Mouse (Mus musculus): ENCODE measurements around the gene Cul4a. TPM values are rescaled to one million over a fixed set of nuclear protein-coding genes. Genes with fewer than 3 reads are reported as not detected.

The Cul4a gene
- polyA plus RNA-seq, 1 experiment = 235 TPM

DNA sequence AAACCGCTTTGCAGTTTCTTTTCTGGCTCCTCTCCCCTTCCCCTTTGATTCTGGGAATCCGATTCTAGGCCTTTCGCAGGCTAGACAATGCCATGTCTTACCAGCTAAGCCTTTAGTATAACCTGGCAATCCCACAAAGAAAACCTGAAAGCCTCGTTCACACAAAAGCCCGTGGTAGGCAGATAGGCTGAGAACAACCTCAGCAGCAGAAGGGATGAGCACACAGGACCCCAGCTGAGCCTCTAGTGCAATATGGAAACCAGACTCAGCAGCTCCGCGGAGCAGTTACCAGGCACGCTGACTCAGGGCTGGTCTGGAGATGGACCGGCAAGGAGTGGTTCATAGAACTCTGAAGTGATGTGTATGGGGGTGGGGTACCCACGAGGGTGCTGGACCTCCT is 89.4 kb downstream of the Cul4a start:
- Histone ChIP-seq H3K4me1 (ENCODE audit: control insufficient read depth, insufficient read depth, low read length) (peaks cover 2% of the 10 kb centered on the region; the same call in 1 of the 2 replicates), H3K27ac (ENCODE audit: insufficient read depth, low read depth, low read length) (no peak overlapping the region), H3K4me3 (ENCODE audit: insufficient read depth, low read depth, low read length) (no peak overlapping the region)
- WGBS = 45% methylated on average over 10 of the region's 10 CpGs
- no peak for TF ChIP-seq POLR2A (IDR thresholded peaks at IDR 0.05; ENCODE audit: insufficient read depth, low read depth, low read length)
- no peak for TF ChIP-seq CTCF (IDR thresholded peaks at IDR 0.05; ENCODE audit: insufficient read depth, low read depth, low read length)

DNA sequence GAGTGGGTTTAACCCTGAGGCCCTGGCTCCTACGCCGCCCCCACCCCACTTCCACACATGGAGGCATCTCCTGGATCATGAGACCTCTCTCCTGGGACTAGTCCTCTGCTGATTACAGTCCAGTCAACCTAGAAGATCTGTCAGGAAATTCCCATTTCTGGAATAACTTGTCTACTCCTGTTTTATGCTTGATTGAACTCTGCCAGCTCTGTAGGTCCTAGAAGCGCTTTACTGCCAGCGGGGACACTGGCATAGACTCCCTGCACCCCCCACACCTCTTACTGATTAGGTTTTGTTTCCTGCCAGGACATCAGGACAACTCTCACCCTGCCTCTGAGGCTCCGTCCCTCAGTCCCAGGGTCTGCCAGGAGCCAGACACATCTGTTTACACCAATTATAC is 92.1 kb downstream of the Cul4a start:
- TF ChIP-seq POLR2A (IDR thresholded peaks at IDR 0.05; ENCODE audit: insufficient read depth, low read depth, low read length) = no peak
- no peak overlapping the region for H3K27ac ChIP-seq (ENCODE audit: insufficient read depth, low read depth, low read length)
- no peak overlapping the region for H3K4me3 ChIP-seq (ENCODE audit: insufficient read depth, low read depth, low read length)
- H3K4me1 ChIP-seq (ENCODE audit: control insufficient read depth, insufficient read depth, low read length) = peaks cover 14% of the 10 kb centered on the region
- WGBS = 82% methylated on average over 5 of the region's 5 CpGs

Other genes starting within 250 kb of the Cul4a start
- 245 and 415 TPM in 2 replicates for gene Mcf2l, start 231.8 kb upstream of the Cul4a start, polyA plus RNA-seq (2012; ENCODE audit: insufficient read depth, insufficient read length, low replicate concordance, missing spikeins)
- gene F7, start 79.6 kb upstream of the Cul4a start, polyA plus RNA-seq (2012; ENCODE audit: insufficient read depth, insufficient read length, low replicate concordance, missing spikeins) = not detected in 2 replicates
- gene F10, start 68.3 kb upstream of the Cul4a start, polyA plus RNA-seq (2012; ENCODE audit: insufficient read depth, insufficient read length, low replicate concordance, missing spikeins) = not detected in 2 replicates
- not detected in 2 replicates for gene Proz, start 44.7 kb upstream of the Cul4a start, polyA plus RNA-seq (2012; ENCODE audit: insufficient read depth, insufficient read length, low replicate concordance, missing spikeins)
- gene Pcid2, start 162 bp upstream of the Cul4a start, polyA plus RNA-seq (2012; ENCODE audit: insufficient read depth, insufficient read length, low replicate concordance, missing spikeins) = not detected in 2 replicates
- gene Lamp1, start 53.5 kb downstream of the Cul4a start, polyA plus RNA-seq (2012; ENCODE audit: insufficient read depth, insufficient read length, low replicate concordance, missing spikeins) = 207 TPM in 1 of 2 replicates, not detected in the other
- not detected in 2 replicates for gene Grtp1, start 95.0 kb downstream of the Cul4a start, polyA plus RNA-seq (2012; ENCODE audit: insufficient read depth, insufficient read length, low replicate concordance, missing spikeins)
- gene Adprhl1, start 148.5 kb downstream of the Cul4a start, polyA plus RNA-seq (2012; ENCODE audit: insufficient read depth, insufficient read length, low replicate concordance, missing spikeins) = not detected in 2 replicates
- gene Dcun1d2, start 182.5 kb downstream of the Cul4a start, polyA plus RNA-seq (2012; ENCODE audit: insufficient read depth, insufficient read length, low replicate concordance, missing spikeins) = not detected in 2 replicates
- gene Tmco3, start 182.6 kb downstream of the Cul4a start, polyA plus RNA-seq (2012; ENCODE audit: insufficient read depth, insufficient read length, low replicate concordance, missing spikeins) = not detected in 2 replicates
- not detected in 2 replicates for gene Tfdp1, start 233.1 kb downstream of the Cul4a start, polyA plus RNA-seq (2012; ENCODE audit: insufficient read depth, insufficient read length, low replicate concordance, missing spikeins)

Data from olfactory bulb, adult 2 months (tissue).